Mouse (Mus musculus) macrophage (primary cell): ENCODE results near the gene Gm45844. TPM values are rescaled to one million over a fixed set of nuclear protein-coding genes. Genes with fewer than 3 reads are reported as not detected.

ENCODE experiments used
- polyA plus RNA-seq: library from polyadenylated mRNA; stranded (reverse); fragments of 250-400 nt; gene quantifications from 3 replicates; pipeline ENCODE4 v1.2.4, GENCODE M21; 2018; ENCODE audit warnings: inconsistent platforms

Gene Gm45844
- polyA plus RNA-seq, 1 experiment from 2014 or later = 1.8 TPM

Other genes starting within 250 kb of the Gm45844 start
- 7.1 to 9.2 TPM (median 8.7 TPM) in 3 replicates for gene Zfp954, start 156.8 kb downstream of the Gm45844 start, polyA plus RNA-seq
- gene Zfp773, start 141.5 kb downstream of the Gm45844 start, polyA plus RNA-seq = 0.58 to 1.2 TPM (median 0.62 TPM) in 3 replicates
- 1.4 to 3.5 TPM (median 1.5 TPM) in 3 replicates for gene Zfp418, start 107.0 kb downstream of the Gm45844 start, polyA plus RNA-seq
- gene Zfp772, start 68.3 kb downstream of the Gm45844 start, polyA plus RNA-seq = 1.7 to 2.5 TPM (median 2.1 TPM) in 3 replicates
- 0.50 TPM in 1 of 3 replicates, not detected in the others for gene Vmn2r29, start 31.0 kb downstream of the Gm45844 start, polyA plus RNA-seq
- gene Clcn4, start 22.6 kb upstream of the Gm45844 start, polyA plus RNA-seq = 32.2 to 39.5 TPM (median 37.0 TPM) in 3 replicates
- not detected in 3 replicates for gene Vmn2r30, start 59.3 kb upstream of the Gm45844 start, polyA plus RNA-seq
- not detected in 3 replicates for gene Gm45783, start 96.3 kb upstream of the Gm45844 start, polyA plus RNA-seq
- gene Vmn2r31, start 121.4 kb upstream of the Gm45844 start, polyA plus RNA-seq = not detected in 3 replicates
- gene Vmn2r32, start 201.7 kb upstream of the Gm45844 start, polyA plus RNA-seq = not detected in 3 replicates